Mouse (Mus musculus) gastrocnemius, adult 2 months (tissue): ENCODE measurements at regions not wholly inside any gene's neighbourhood (a gene's known extent, or its start where the extent isn't known, plus 50 kb on each side); places are given as distances from the start of the nearest gene placed in this dataset.

Experiments
- DNase-seq: peaks from one replicate; pipeline ENCODE4 v3.0.0; 2022
- H3K27ac ChIP-seq: fragments of 200-600 bp; 2 replicates; pipeline ENCODE4 v1.8.1; 2022; ENCODE audit warnings: mild to moderate bottlenecking
- H3K4me3 ChIP-seq: fragments of 200-600 bp; 2 replicates; pipeline ENCODE4 v1.8.1; 2022; ENCODE audit warnings: mild to moderate bottlenecking, moderate library complexity
- CTCF ChIP-seq: fragments of 200-600 bp; IDR thresholded peaks from 2 replicates; pipeline ENCODE4 v1.8.1; 2022; ENCODE audit warnings: antibody characterized with exemption, mild to moderate bottlenecking, moderate library complexity
- intact Hi-C: fragments of 180-260 bp; cut with DNase I; formaldehyde crosslinking; loops from one replicate; pipeline ENCODE4 v1.15.1; 2025

DNA sequence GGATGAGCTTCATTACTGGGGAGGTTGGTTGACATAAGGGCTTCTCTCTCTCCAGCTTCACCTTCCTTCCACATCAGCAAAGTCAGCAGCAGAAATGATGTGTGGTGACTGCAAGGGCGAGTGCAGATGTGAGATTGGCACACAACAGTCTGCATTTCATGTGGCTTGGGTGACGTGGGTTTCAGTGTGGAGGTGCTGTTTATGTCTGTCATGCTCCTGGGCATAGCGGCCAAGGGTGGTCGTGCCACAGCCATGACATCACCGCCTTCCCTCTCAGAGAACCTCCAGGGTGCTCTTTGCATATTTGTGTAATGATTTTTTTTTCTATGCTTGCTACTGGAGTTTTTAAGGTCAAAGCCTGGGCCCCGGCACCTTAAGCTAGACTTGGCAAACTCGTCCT is 64.0 kb downstream of the Pthlh start:
- DNase-seq: peak; percentile 27
- TF ChIP-seq CTCF: no peak
- no peak overlapping the region for H3K4me3 ChIP-seq
- no peak overlapping the region for H3K27ac ChIP-seq
- intact Hi-C loops: no loop called here

DNA sequence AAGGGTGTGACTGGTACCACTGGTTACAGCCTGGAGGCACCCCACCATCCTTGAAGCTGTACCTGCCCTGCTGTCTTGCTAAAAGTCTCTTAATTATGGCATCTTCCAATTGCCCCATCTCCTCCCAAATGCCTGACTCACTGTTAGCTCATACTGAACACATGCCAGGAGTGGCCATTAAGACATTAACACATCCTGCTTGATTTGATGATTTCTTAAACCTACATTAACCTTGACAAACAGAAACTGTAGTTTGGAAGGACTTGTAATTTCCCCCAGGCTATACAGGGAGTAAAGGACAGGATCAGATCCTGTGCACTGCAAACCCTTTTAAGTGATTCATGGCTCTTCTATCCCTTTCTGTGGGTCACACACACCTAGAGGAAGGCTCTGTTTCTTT is 64.6 kb downstream of the Pthlh start:
- intact Hi-C loops: no loop called here
- no peak overlapping the region for H3K27ac ChIP-seq
- H3K4me3 ChIP-seq: no peak overlapping the region
- no peak for TF ChIP-seq CTCF
- DNase-seq: no peak

DNA sequence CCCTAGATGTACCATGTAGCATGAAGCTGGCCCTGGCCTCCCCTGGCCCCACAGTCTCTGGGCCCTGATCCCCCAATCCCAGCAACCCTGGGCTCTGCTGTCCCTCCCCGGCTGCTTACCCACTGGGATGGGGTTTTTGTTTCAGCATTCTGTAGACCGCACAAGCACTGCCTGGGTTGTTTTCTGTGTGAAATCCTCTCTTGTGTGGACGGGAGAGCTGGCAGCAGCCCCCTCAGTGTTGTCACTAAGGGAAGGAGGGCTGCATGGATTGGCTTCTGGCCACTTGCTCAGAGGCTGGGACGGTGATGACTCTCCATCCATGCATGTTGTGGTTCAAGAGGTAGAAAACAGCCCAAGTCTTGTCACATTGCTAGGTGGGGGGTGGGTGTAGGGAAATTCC is 67.6 kb downstream of the Pthlh start:
- no peak for TF ChIP-seq CTCF
- intact Hi-C loops: no loop called here
- H3K4me3 ChIP-seq: no peak overlapping the region
- H3K27ac ChIP-seq: no peak overlapping the region
- no peak for DNase-seq

DNA sequence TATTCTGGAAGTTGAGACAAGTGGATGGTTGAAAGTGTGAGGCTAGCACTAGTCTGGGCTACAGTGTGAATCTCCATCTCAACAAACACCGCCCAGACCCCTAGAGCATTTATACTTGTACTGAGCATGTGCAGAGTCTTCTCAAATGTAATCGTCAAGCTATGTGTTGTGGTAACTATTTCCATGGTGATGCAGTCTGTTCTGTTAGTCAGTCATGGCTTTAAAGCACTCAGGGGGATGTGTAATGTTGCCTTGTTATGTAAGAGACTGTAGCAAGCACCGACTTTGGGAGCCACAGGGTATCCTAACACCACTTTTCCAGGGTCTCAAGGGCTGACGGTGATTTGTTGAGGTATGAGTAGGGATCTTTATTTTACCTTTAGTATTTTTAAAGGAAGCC is 68.7 kb downstream of the Pthlh start:
- intact Hi-C loops: no loop called here
- no peak for TF ChIP-seq CTCF
- Histone ChIP-seq H3K4me3 (no peak overlapping the region), H3K27ac (no peak overlapping the region)
- DNase-seq: no peak

DNA sequence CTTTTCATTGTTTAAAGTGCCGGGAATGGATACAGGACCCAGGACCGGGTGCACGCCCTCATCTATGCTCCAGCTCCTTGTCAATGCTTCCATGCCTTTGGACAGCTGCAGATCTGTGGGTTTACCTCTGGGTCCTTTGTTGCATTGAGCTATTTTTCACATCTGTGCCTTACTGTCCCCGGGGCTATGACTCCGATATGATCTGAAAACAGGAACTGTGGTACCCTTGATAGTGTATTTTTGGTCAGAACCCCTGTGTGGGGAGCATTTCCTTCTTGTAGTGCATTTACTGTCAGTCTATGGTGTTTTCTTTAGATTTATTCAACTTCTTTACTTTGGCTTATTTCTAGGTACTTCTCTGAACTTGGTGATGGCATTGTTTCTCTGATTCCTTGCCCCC is 76.3 kb downstream of the Pthlh start:
- H3K27ac ChIP-seq: no peak overlapping the region

DNA sequence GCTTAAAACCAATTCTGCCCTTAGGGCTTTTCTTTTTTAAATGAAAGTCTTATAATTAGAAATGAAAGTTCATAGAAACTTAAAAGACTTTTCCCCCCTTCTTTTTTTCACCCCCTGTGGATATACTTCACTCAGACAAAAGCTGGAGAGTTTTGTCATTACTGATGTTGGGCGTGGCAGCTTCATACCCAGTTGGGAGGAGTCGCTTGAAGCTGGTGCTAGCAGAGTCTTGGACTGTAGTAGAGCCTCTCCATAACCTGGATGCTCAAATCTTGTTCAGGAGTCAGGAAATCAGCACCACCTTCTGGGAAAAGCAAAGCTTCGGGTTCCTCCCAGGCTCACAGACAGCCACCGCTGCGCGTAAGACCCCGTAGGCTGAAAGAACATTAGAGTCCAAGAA is 85.7 kb downstream of the Pthlh start:
- intact Hi-C loops: no loop called here
- no peak for TF ChIP-seq CTCF
- DNase-seq: no peak
- H3K27ac ChIP-seq: no peak overlapping the region
- no peak overlapping the region for H3K4me3 ChIP-seq

More for the DNA sequence above, 76.3 kb downstream of the Pthlh start:
- TF ChIP-seq CTCF: no peak
- no peak overlapping the region for H3K4me3 ChIP-seq
- intact Hi-C loops: no loop called here
- DNase-seq: no peak

DNA sequence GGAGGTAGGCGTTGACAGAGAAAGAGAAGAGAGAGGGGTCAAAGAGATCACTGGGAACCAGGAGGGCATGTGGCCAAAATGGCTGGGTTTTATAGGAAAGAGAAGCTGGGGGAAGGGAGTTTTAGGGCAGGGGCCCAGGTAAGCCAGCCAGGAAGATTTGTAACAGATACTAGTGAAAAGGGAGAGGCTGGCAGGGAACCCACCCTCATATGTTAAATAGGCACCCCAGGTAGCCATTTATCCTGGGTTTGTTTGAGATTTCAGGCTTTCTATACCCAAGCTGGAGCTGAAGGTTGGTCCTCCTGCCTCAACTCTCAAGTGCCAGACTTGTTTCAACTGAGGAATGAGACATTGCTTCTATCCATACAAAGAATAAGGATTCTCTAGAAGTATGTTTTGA is 85.0 kb downstream of the Klhl42 start:
- no peak overlapping the region for H3K4me3 ChIP-seq
- DNase-seq: no peak
- no peak for TF ChIP-seq CTCF
- intact Hi-C loops: no loop called here
- no peak overlapping the region for H3K27ac ChIP-seq
